Mouse (Mus musculus): ENCODE measurements at regions not wholly inside any gene's neighbourhood (a gene's known extent, or its start where the extent isn't known, plus 50 kb on each side); places are given as distances from the start of the nearest gene placed in this dataset.

GRCm38 (mm10) chr10:17666089-17666488, 56.9 kb upstream of the Cited2 start:
- no peaks in the 10 kb centered on the region for H3K36me3 ChIP-seq (ENCODE audit: control insufficient read depth, insufficient read depth, low read length)
- no peak overlapping the region for H3K27ac ChIP-seq (ENCODE audit: low read depth, low read length)
- 91% methylated on average over 3 of the region's 3 CpGs for WGBS
- H3K4me3 ChIP-seq (ENCODE audit: low read depth, low read length), result no peak overlapping the region
- H3K9me3 ChIP-seq (ENCODE audit: control insufficient read depth, low read length), result no peaks in the 10 kb centered on the region
- no peak overlapping the region for H3K4me2 ChIP-seq (replicated peaks; ENCODE audit: low read depth, low read length)
- H3K9ac ChIP-seq (ENCODE audit: low read depth, low read length), result no peak overlapping the region
- H3K27me3 ChIP-seq (ENCODE audit: control insufficient read depth, insufficient read depth, low read length), result no peaks in the 10 kb centered on the region
- DNase-seq (ENCODE audit: low spot score), result no peak
- no peak for ATAC-seq (ENCODE audit: low FRiP score)
- H3K4me1 ChIP-seq (replicated peaks; ENCODE audit: control insufficient read depth, insufficient read depth, low read length), result no peaks in the 10 kb centered on the region

GRCm38 (mm10) chr10:17669401-17669800, 53.6 kb upstream of the Cited2 start:
- Histone ChIP-seq H3K4me2 (replicated peaks; ENCODE audit: low read depth, low read length) (no peak overlapping the region), H3K9me3 (ENCODE audit: control insufficient read depth, low read length) (no peaks in the 10 kb centered on the region), H3K9ac (ENCODE audit: low read depth, low read length) (no peak overlapping the region), H3K27ac (ENCODE audit: low read depth, low read length) (no peak overlapping the region), H3K4me1 (replicated peaks; ENCODE audit: control insufficient read depth, insufficient read depth, low read length) (no peaks in the 10 kb centered on the region), H3K4me3 (ENCODE audit: low read depth, low read length) (no peak overlapping the region), H3K36me3 (ENCODE audit: control insufficient read depth, insufficient read depth, low read length) (no peaks in the 10 kb centered on the region), H3K27me3 (ENCODE audit: control insufficient read depth, insufficient read depth, low read length) (no peaks in the 10 kb centered on the region)
- DNase-seq (ENCODE audit: low spot score) (no peak), ATAC-seq (ENCODE audit: low FRiP score) (no peak)
- WGBS, result 91% methylated on average over 9 of the region's 9 CpGs
